Mouse (Mus musculus) natural killer cell, adult 2 months (primary cell): ENCODE measurements around the gene Asgr2.
"Not testable (repeated sequence)": the region's sequence is repeated elsewhere in the genome, so short reads cannot be mapped to it uniquely, and the experiment has no call there.

Experiments used
- DNase-seq, 2 experiments: peaks; one replicate each; pipeline ENCODE4 v3.0.0; 2022; ENCODE audit warnings: low spot score in 2 of 2

The Asgr2 gene

GRCm38 (mm10) chr11:70097396-70097795 is 5.0 kb downstream of the Asgr2 start:
- no peak for DNase-seq

GRCm38 (mm10) chr11:70099102-70099501 is 6.7 kb downstream of the Asgr2 start:
- DNase-seq, result no peak

- no peak for DNase-seq
These were observed 7.4 kb downstream of the Asgr2 start for GRCm38 (mm10) chr11:70099809-70100208.

GRCm38 (mm10) chr11:70103701-70104315 is 11.4 kb downstream of the Asgr2 start:
- no peak for DNase-seq

GRCm38 (mm10) chr11:70107085-70107484 is 14.6 kb downstream of the Asgr2 start:
- DNase-seq, result no peak

- DNase-seq, result peak; percentile 22 to 41
These were observed 17.7 kb downstream of the Asgr2 start for GRCm38 (mm10) chr11:70110146-70110545.

GRCm38 (mm10) chr11:70114562-70114961 is 22.1 kb downstream of the Asgr2 start:
- no peak for DNase-seq

GRCm38 (mm10) chr11:70115901-70116300 is 23.5 kb downstream of the Asgr2 start:
- no peak for DNase-seq

GRCm38 (mm10) chr11:70129926-70130379 is 37.5 kb downstream of the Asgr2 start, which contains the start of gene Mgl2:
TSS of gene Mgl2 (plus strand) at chr11:70130329.
- no peak for DNase-seq

- not testable (repeated sequence) for DNase-seq
These were observed 42.6 kb downstream of the Asgr2 start for GRCm38 (mm10) chr11:70135001-70135400.

GRCm38 (mm10) chr11:70135925-70136324 is 43.5 kb downstream of the Asgr2 start:
- DNase-seq, result not testable (repeated sequence)

GRCm38 (mm10) chr11:70139171-70139570 is 46.7 kb downstream of the Asgr2 start:
- no peak for DNase-seq

- DNase-seq, result no peak
These were observed 58.6 kb downstream of the Asgr2 start for GRCm38 (mm10) chr11:70151072-70151471.
